Mouse (Mus musculus): ENCODE data around the gene Sestd1. TPM values are rescaled to one million over a fixed set of nuclear protein-coding genes. Genes with fewer than 3 reads are reported as not detected.

Sestd1 gene
- total RNA-seq (2017), result 1.0 and 1.2 TPM in 2 replicates

- ATAC-seq (ENCODE audit: extremely low read depth, insufficient number of reproducible peaks, low FRiP score, poor library complexity, severe bottlenecking), result no peak
These were observed at the start of gene Sestd1 for GRCm38 (mm10) chr2:77280512-77281409. Gene Sestd1, minus strand, starts transcription at chr2:77280592.

- no peak for ATAC-seq (ENCODE audit: extremely low read depth, insufficient number of reproducible peaks, low FRiP score, poor library complexity, severe bottlenecking)
These were observed 46.9 kb upstream of the Sestd1 start for GRCm38 (mm10) chr2:77327246-77327645.

GRCm38 (mm10) chr2:77323739-77324138, 43.3 kb upstream of the Sestd1 start:
- no peak for ATAC-seq (ENCODE audit: extremely low read depth, insufficient number of reproducible peaks, low FRiP score, poor library complexity, severe bottlenecking)

GRCm38 (mm10) chr2:77323156-77323555, 42.8 kb upstream of the Sestd1 start:
- no peak for ATAC-seq (ENCODE audit: extremely low read depth, insufficient number of reproducible peaks, low FRiP score, poor library complexity, severe bottlenecking)

GRCm38 (mm10) chr2:77319196-77319595, 38.8 kb upstream of the Sestd1 start:
- no peak for ATAC-seq (ENCODE audit: extremely low read depth, insufficient number of reproducible peaks, low FRiP score, poor library complexity, severe bottlenecking)

- ATAC-seq (ENCODE audit: extremely low read depth, insufficient number of reproducible peaks, low FRiP score, poor library complexity, severe bottlenecking), result no peak
These were observed 36.6 kb upstream of the Sestd1 start for GRCm38 (mm10) chr2:77316961-77317360.

GRCm38 (mm10) chr2:77313846-77314245, 33.5 kb upstream of the Sestd1 start:
- ATAC-seq (ENCODE audit: extremely low read depth, insufficient number of reproducible peaks, low FRiP score, poor library complexity, severe bottlenecking), result no peak

GRCm38 (mm10) chr2:77312616-77313015, 32.2 kb upstream of the Sestd1 start:
- ATAC-seq (ENCODE audit: extremely low read depth, insufficient number of reproducible peaks, low FRiP score, poor library complexity, severe bottlenecking), result no peak

- ATAC-seq (ENCODE audit: extremely low read depth, insufficient number of reproducible peaks, low FRiP score, poor library complexity, severe bottlenecking), result no peak
These were observed 28.9 kb upstream of the Sestd1 start for GRCm38 (mm10) chr2:77309313-77309712.

- no peak for ATAC-seq (ENCODE audit: extremely low read depth, insufficient number of reproducible peaks, low FRiP score, poor library complexity, severe bottlenecking)
These were observed 24.1 kb upstream of the Sestd1 start for GRCm38 (mm10) chr2:77304494-77304893.

GRCm38 (mm10) chr2:77303716-77304115, 23.3 kb upstream of the Sestd1 start:
- ATAC-seq (ENCODE audit: extremely low read depth, insufficient number of reproducible peaks, low FRiP score, poor library complexity, severe bottlenecking), result no peak

GRCm38 (mm10) chr2:77302655-77303348, 22.4 kb upstream of the Sestd1 start:
- no peak for ATAC-seq (ENCODE audit: extremely low read depth, insufficient number of reproducible peaks, low FRiP score, poor library complexity, severe bottlenecking)

GRCm38 (mm10) chr2:77301687-77302389, 21.4 kb upstream of the Sestd1 start:
- no peak for ATAC-seq (ENCODE audit: extremely low read depth, insufficient number of reproducible peaks, low FRiP score, poor library complexity, severe bottlenecking)

- no peak for ATAC-seq (ENCODE audit: extremely low read depth, insufficient number of reproducible peaks, low FRiP score, poor library complexity, severe bottlenecking)
These were observed 9.3 kb upstream of the Sestd1 start for GRCm38 (mm10) chr2:77289701-77290100.

- ATAC-seq (ENCODE audit: extremely low read depth, insufficient number of reproducible peaks, low FRiP score, poor library complexity, severe bottlenecking), result no peak
These were observed 6.4 kb upstream of the Sestd1 start for GRCm38 (mm10) chr2:77286755-77287154.

GRCm38 (mm10) chr2:77284281-77284899, 4.0 kb upstream of the Sestd1 start:
- no peak for ATAC-seq (ENCODE audit: extremely low read depth, insufficient number of reproducible peaks, low FRiP score, poor library complexity, severe bottlenecking)

GRCm38 (mm10) chr2:77279861-77280511, 406 bp downstream of the Sestd1 start:
- ATAC-seq (ENCODE audit: extremely low read depth, insufficient number of reproducible peaks, low FRiP score, poor library complexity, severe bottlenecking), result no peak

- no peak for ATAC-seq (ENCODE audit: extremely low read depth, insufficient number of reproducible peaks, low FRiP score, poor library complexity, severe bottlenecking)
These were observed 3.1 kb downstream of the Sestd1 start for GRCm38 (mm10) chr2:77277272-77277671.

- no peak for ATAC-seq (ENCODE audit: extremely low read depth, insufficient number of reproducible peaks, low FRiP score, poor library complexity, severe bottlenecking)
These were observed 4.5 kb downstream of the Sestd1 start for GRCm38 (mm10) chr2:77275851-77276250.
